Mouse (Mus musculus): ENCODE measurements around the gene 1700007K13Rik.
"Not testable (repeated sequence)": the region's sequence is repeated elsewhere in the genome, so short reads cannot be mapped to it uniquely, and the experiment has no call there.

The 1700007K13Rik gene

DNA sequence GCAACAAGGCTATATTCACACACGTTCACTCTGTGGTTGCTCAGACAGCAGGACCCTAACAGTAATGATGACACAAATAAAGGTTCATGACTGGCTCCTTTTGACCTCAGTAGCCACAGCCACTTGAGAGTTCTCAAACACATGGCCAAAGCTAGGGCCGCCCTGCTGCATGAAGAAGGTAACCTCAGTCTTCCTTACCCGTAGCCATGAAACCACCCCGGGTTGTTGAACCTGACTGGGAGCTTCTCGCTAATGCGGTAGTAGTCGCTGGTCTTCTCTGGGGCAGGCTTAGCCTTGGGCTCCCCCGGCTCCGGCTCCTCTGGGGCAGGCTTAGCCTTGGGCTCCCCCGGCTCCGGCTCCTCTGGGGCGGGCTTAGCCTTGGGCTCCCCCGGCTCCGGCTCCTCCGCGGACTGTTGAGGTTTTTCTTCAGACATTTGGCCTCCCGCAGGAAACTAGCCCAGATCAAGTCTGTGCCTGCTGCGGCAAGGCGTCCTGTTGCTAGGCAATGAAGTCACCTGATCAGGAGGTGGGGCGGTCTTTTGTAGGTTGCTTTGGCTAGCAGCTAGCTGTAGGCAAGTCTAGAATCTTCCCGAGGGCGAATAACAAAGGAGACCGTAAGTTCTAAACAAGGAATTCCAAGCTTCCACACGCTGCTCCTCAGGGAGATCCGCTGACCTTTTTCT lies at the start of gene 1700007K13Rik:
TSS of gene 1700007K13Rik (minus strand) at position 497 of the 683 bp plus-strand sequence.
- DNase-seq: peak; percentile 78 to 82

DNA sequence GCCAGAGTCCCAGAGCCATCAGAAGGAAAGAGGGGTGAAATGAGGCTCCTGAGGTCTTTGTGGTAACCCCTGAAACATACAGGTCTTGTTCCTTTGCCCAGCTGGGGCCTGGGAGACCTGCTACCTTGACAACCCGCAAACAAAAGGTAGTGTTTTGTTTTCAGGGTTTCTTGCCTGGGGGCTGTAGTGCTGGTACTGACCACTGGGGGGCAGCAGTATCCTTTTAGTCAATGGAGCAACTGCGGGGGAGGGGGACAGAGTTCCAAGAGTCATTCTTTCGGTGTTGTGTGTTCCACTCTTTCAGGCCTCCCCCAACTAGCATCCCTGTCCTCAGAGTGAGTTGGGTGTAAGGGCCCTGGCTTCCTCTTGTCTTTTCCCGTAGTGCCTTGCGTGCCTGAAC lies 48.4 kb upstream of the 1700007K13Rik start:
- DNase-seq: peak; percentile 95 to 98

DNA sequence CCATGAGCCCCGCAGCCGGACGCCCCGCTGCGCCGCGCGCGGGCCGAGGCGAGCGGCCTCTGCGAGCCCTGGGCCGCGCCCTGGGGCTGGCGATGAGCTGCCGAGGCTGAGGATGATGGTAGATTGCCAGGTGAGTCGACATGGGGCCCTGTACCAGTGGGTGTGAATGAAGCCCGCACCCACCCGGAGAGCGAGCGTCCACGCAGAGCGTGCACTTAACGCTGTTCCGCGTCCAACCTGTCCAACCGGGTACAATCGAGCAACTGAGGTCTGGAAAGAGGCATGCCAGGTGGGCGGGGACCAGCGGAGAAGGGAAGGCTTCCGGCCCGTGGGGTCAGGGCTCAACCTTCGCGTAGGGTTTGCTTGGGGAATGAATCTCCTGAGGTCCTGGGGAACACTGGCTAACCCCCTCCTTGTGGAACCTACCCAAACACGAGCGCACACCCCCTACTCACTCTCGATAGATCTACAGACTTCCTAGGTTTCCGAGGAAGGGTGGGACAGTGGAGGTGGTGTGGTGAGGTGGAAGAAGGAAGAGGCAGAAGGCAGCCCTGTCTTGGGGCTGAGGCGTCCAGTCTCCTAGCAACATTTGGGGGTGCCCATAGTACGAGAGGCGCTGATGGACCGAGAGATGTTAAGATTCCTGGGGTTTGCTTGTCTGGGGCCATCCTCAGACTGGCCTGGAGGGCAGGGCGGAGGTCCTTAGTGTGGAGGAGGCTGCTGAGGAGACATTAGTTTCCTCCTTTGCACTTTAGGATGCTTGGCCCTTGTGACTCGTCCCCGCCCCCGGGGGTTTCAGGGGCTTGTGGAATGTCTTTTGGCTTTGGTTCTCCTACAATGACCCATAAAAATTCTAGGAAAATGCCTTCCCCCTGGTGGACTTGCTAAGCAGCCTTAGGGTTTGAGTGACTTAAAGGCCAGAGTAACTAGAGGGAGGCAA lies 47.6 kb upstream of the 1700007K13Rik start:
- DNase-seq: peak; percentile 61 to 68

DNA sequence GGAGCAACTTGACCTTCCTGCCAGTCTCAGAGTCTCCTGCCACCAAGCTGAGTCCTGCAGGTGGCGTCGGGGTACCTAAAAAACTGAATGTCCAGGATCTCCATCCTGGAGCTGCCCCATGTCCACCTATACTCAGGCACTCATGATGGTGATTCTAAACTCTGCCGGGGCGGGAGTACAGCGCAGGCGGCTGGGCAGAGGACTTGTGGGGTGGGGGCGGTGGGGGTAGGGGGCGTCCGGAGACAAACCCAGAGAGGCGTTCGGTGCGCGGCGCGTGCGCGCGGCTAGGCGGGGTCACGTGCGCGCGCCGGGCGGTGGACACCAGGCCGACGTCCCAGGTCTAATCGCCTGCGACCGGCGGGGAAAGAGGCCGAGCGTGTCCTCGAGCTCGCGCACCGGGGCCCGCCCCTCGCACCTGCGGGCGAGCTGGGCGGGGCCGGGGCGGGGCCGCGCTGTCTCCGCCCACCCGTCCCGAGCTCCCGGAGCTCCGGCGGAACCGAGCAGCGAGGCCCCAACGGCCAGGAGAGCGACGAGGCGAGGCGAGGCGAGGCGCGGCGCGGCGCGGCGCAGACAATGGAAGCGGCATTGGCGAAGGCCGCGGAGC lies 46.8 kb upstream of the 1700007K13Rik start, which contains the start of gene Ralgds:
TSS of gene Ralgds (plus strand) at position 328 of the 604 bp plus-strand sequence.
- peak; percentile 86 to 89 for DNase-seq

DNA sequence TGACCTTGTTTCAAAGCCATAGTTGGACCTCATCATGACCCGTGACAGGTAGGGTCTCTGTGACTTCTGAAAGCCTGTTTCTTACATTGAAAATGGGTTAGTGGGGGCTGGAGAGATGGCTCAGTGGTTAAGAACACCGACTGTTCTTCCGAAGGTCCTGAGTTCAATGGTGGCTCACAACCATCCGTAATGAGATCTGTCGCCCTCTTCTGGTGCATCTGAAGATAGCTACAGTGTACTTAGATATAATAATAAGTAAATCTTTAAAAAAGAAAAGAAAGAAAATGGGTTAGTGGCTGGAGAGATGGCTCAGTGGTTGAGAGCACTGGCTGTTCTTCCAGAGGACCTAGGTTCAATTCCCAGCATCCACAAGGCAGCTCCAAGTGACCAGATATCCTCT lies 45.5 kb upstream of the 1700007K13Rik start:
- peak in 1 of 2 experiments; percentile 9 for DNase-seq

DNA sequence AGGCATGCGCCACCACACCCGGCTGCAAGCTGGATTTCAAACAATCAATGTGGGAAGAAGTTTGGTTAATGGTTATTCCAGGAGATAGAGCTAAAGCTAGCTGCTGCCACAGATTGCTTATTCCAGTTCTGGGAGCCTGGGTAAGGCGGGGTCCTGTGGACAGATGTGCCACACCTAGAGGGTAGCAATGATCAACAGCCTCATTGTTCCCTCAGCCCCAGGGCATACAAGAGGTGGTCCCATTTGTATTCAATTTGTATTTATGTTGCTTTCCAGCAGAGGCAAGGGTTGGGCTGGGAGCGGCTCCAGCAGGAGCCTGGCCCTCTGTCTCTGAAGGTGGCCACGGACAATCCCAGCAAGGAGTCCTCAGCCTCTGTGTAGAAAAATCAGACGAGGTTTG lies 40.2 kb upstream of the 1700007K13Rik start:
- no peak for DNase-seq

DNA sequence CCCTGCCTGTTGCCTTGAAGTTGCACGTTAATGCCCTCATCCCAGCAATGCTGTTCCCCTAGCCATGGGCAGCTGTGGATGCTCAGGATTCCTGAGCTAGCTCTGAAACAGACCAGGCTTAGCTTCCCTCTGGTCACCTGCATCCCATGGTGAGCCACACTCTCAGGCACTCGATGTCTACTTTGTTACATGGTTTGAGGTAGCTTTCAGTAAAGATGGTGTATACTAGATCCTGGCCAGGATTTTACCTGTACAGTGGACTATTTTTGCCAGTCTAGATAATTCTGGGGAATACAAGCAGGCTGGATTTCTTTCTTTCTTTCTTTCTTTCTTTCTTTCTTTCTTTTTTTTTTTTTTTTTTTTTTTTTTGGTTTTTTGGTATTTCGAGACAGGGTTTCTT lies 39.7 kb upstream of the 1700007K13Rik start, which contains the start of gene Gm10134:
TSS of gene Gm10134 (plus strand) at position 301 of the 400 bp plus-strand sequence.
- DNase-seq: no peak

DNA sequence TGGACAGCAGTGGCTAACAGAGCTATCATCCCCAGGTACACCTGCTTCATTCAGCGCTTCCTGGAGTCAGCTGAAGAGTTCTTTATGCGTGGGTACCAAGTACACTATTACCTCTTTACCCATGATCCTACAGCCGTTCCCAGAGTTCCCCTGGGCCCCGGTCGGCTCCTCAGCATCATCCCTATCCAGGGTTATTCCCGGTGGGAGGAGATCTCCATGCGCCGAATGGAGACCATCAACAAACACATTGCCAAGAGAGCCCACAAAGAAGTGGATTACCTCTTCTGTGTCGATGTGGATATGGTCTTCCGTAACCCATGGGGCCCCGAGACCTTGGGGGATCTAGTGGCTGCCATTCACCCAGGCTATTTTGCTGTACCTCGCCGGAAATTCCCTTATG lies 38.5 kb upstream of the 1700007K13Rik start:
- DNase-seq: no peak

DNA sequence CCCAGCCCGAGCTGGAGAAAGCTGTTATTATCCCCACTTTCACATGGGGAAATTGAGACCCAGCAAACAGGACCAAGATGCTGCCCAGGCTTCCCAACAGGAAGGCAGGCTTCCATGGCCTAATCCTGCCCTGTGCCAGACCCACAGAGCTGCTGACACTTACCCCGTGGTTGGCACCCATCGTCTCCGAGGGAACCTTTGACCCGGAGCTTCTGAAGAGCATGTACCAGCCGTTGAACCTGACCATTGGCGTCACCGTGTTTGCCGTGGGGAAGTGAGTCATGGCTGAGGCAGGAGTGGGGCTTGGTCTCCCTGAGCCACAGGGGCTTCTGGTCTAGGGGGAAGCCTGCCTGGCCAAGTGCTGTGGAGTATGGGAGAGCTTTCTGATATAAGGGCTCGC lies 36.9 kb upstream of the 1700007K13Rik start:
- no peak for DNase-seq

DNA sequence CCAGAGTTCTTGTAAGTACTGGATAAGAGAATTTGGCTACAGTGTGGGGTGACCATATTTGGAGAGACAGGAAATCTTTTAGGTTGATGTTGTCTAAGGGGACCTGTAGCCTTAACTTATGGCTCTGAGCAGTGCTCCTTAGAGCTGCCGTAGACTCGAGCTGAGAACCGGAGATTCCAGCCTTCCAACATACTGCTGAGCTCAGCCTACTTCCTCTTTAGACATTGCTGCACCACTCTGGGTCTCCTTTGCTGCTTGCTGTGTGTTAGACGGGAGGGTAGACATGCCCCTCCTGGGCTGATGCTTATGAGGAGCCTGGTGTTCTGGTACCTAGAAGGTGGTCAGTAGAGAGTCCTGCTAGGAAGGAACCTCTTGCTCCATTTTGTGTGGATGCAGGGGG lies 32.3 kb upstream of the 1700007K13Rik start:
- peak in 1 of 2 experiments; percentile 1 for DNase-seq

DNA sequence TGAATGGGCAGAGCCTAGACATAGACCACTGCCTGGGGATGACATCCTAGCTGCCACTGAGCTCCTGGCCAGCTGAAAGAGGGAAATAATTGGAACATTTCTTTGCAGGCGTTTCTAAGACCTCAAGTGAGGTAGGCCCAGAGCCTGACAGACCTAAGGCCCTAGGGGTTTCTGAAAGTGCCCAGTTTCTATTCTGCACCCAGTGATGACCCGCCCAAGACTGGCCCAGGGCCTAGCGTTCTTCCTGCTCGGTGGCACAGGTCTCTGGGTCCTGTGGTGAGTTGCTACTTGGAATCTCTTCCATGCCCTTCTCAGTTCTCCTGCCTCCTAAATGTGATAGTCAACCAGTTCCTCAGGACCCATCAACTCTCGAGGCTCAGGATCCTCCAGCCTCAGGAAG lies 31.4 kb upstream of the 1700007K13Rik start:
- DNase-seq: peak in 1 of 2 experiments; percentile 0

DNA sequence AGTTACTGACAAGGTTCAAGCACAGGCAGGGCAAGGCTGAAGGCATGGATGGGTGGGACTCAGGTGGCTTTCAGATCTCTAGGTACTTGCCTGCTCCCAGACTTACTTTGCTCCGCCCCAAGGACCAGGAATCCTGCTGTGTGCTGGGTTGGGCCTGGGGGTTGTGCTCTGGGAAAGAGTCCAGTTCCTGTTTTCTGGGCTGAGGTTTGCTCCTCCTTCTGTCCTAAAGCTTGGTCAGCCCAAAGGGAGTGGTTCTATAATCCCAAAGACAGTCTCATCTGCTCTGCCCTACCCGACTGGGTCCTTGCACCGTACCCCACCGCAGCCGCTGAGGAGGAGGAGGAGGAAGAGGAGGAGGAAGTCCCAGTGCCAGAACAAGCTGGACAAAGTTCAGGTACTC lies 30.5 kb upstream of the 1700007K13Rik start, which contains the start of gene Gbgt1:
TSS of gene Gbgt1 (plus strand) at position 221 of the 400 bp plus-strand sequence.
- peak in 1 of 2 experiments; percentile 5 for DNase-seq

DNA sequence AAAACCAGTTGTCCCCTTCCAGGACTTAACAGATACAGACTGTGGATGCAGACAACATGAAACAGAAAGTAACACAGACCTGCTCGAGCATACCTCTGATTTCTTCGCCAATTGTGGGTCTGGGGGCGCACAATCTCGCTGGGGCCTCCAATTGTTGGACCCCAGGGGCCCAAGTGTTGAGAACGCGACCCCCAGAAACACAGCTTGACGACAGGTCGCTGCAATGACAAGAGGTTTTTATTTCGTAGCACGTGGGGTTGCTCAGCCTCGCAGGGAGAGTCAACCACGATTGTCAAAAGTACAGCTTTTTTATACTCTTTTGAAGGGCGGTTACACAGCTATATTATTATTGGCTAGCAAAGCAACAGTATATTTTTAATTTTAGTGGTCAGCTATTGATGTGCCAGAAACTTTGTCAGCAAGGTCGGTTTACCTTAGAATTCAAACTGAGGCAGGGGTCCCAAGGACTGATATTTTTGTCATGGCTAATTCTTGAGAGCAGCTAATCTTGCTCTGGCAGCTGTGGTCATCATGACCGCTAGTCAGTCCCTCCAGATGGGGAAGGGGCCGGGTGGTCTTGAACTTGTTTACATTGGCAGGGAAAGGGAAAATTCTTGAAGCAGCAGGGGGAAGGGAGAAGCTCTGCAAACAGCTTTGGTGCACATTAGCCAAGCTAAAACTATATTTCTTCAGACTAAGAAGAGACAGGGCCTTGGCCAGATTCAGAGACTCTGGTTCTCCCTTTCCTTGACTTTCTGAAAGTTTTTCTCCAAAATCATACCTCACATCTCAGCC lies 29.9 kb upstream of the 1700007K13Rik start:
- peak in 1 of 2 experiments; percentile 1 for DNase-seq

DNA sequence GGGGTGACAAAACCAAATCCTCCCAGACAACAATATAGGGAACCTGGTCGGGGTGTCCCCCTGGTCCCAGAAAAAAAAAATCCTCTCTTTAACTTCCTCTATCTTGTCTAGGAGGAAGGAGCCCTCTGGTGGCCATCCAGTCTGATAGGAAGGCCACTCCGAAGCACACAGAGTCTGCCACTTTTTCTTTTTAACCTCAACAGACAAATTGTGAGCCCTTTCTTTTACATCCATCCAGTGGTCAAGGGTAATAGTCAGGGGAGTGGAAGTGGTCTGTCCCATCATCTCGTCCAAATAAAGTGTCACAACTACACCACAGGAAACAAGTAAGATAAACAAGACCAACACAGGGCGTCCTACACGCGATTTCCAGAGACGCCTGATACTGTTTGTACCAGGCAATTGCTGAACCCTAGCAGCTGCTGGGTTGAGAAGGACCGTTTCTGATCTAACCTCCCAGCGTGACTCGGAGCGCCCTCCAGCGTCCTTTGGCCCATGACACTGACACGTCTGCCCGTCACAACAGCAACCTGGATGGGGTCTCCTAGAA lies 29.1 kb upstream of the 1700007K13Rik start:
- DNase-seq: peak; percentile 31 to 49

DNA sequence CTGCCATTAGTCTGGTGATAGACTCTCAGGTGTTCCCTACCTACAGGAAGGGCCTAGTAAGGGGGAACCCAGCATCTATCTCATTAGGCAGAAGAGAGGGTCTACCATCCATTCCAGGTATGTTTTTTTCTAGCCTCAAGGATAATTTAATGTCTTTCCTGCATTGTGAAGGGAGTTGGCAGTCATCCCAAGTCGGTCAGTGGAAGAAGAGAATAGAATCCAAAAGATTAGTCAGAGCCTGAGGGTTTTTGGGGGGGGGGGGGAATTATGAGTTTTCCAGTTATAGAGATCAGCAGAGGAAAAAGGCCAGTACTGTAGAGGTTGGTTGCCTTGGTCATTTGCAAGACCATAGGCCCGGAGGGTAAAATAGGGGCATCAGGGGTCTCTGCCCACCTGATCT lies 28.4 kb upstream of the 1700007K13Rik start:
- DNase-seq: no peak

DNA sequence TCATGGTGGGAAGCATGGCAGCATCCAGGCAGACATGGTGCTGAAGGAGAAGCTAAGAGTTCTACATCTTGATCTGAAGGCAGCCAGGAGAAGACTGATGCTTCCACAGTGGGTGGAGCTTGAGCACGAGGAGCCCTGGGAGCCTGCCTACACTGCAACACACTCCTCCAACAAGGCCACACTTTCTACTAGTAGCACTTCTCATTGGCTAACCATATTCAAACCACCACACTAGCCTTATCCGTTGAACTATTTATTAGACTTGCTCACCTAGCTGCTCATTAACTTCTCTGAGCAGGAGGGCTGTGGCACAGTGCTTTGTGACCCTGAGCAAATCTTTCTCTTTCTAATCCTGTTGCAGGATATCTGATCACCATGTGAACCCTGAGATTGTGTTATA lies 17.7 kb upstream of the 1700007K13Rik start:
- DNase-seq: no peak

DNA sequence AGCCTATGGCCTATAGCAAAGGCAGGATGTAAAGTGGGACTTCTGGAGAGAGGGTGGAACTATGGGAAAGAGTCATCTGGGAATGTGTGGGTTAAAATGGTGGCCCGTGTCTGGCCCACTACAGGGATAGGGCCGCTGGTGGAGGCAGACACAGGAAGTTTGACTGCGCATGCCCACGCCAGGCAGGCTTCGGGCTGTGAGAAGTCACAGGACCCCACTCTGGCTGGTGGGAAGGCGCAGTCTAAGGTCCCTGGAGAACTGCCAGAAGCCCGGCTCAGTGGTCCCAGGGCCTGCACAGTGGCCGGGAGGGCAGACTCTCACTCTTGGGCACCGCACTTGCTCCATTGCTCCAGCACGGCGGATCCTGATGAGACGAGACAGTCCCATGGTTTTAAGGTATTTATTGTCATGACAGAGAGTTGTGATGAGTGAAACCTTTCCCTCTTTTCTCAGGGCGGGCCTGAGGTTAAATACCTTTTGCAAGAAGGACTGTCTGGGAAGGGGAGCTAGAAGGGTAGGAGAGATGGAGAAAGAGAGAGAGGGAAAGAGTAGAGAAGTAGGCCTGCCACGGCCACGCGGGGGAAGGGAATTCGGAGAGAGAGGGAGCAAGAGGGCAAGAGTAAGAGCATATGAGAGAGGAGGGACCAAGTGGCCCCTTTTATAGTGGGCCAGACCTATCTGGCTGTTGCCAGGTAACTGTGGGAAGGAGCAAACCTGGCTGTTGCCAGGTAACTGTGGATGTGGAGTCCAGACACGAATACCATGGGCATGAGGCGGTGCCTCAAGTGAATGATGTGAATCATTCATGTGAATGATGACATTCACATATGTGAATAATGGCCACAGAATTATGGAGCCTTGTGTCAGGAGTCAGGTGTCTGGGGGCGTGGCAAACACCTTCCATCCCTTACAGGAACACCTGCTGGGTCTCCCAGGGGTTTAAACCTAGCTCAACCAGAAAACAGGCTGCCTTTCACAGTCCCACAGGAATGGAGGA lies 13.4 kb upstream of the 1700007K13Rik start:
- DNase-seq: no peak

DNA sequence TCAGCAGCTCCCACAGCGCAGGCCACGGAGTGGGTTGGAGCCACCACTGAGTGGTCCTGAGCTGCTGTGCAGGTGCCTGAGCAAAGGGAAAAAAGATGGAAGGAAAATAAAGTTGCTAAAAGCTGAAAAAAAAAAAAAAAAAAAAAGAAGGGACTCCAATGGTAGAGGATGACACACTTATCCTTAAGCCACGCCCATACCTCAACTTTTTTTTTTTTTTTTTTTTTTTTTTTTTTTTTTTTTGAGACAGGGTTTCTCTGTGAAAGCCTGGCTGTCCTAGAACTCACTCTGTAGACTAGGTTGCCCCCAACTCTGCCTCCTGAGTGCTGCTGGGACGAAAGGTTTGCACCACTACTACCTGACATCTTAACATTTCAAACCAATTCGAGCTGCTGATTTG lies 11.9 kb upstream of the 1700007K13Rik start:
- DNase-seq: not testable (repeated sequence)

DNA sequence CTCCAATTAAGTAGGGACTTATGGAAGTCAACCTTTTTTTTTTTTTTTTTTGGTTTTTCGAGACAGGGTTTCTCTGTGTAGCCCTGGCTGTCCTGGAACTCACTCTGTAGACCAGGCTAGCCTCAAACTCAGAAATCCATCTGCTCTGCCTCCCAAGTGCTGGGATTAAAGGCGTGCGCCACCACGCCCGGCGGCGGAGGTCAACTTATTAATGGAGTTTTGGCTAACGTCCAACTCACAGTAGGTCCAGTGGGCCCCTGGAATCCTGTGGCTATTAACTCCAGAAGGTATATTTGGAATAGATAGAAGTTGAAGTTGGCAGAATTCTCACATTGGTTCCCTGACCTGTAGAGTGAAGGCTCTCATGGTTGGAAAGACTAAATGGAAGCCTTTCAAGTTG lies 5.9 kb upstream of the 1700007K13Rik start:
- DNase-seq: peak in 1 of 2 experiments; percentile 7

DNA sequence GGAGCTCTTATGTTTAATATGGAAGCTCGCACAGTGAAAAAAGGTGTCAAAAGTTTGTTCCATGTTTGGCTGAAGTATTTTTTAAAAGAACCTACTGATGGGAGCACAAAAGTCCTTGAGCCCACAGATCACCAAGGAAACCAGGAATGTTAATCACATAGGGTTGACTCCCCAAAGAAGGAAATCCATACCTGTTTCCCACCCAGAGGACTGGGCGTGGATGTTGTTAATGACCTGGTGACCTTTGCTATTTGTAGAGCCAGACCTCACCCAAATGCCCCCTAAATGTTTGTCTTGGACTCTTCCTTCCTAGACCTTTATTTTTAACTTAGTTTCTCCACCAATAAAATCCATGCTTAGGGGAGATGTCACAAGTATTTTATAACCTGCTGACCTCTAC lies 4.5 kb upstream of the 1700007K13Rik start:
- peak in 1 of 2 experiments; percentile 0 for DNase-seq

All from cerebellum, postnatal 14 days (tissue).